Mouse (Mus musculus) hindbrain, postnatal 0 days (tissue): ENCODE results near the gene Ndufa8. TPM values are rescaled to one million over a fixed set of nuclear protein-coding genes. Genes with fewer than 3 reads are reported as not detected.

Experiments
- ATAC-seq: fragments of 200-750 bp; cut with Nextera tagmentation; 2 replicates; pipeline ENCODE4 v1.8.0; 2017; ENCODE audit warnings: mild to moderate bottlenecking, moderate TSS enrichment, moderate library complexity
- DNase-seq: peaks from one replicate; pipeline ENCODE4 v3.0.0-alpha.2; 2015; ENCODE audit warnings: low spot score
- H3K27ac ChIP-seq: fragments of 300-500 bp; sonication (generic); 2 replicates; pipeline ENCODE4 v1.5.1; 2014; ENCODE audit warnings: mild to moderate bottlenecking
- H3K27me3 ChIP-seq: fragments of 300-500 bp; sonication (generic); 2 replicates; pipeline ENCODE4 v1.6.1; 2014; ENCODE audit warnings: low read length, mixed read lengths; ENCODE audit not compliant: insufficient read depth
- H3K36me3 ChIP-seq: fragments of 300-500 bp; sonication (generic); 2 replicates; pipeline ENCODE4 v1.6.1; 2014; ENCODE audit warnings: low read length, mixed read lengths; ENCODE audit not compliant: insufficient read depth
- H3K4me1 ChIP-seq: fragments of 300-500 bp; sonication (generic); 2 replicates; pipeline ENCODE4 v1.6.1; 2014; ENCODE audit warnings: antibody characterized with exemption, low read length, mixed read lengths; ENCODE audit not compliant: insufficient read depth
- H3K4me2 ChIP-seq: fragments of 300-500 bp; sonication (generic); 2 replicates; pipeline ENCODE4 v1.6.1; 2014; ENCODE audit warnings: low read depth, mild to moderate bottlenecking, low read length, moderate library complexity, mixed read lengths
- H3K4me3 ChIP-seq: fragments of 300-500 bp; sonication (generic); 2 replicates; pipeline ENCODE4 v1.5.1; 2014; ENCODE audit warnings: low read length
- H3K9ac ChIP-seq: fragments of 300-500 bp; sonication (generic); replicated peaks from 2 replicates; pipeline ENCODE4 v1.6.1; 2014; ENCODE audit warnings: mild to moderate bottlenecking, low read length, moderate library complexity, mixed read lengths
- H3K9me3 ChIP-seq: fragments of 300-500 bp; sonication (generic); 2 replicates; pipeline ENCODE4 v1.6.1; 2016; ENCODE audit warnings: low read length, mixed read lengths
- CTCF ChIP-seq: IDR thresholded peaks from 2 replicates; pipeline ENCODE4 v1.5.1; 2016; ENCODE audit warnings: antibody characterized with exemption, control low read depth, low read depth
- WGBS: fragments of 180-500 bp; shearing (Covaris S2); extraction: QIAGEN DNeasy Blood & Tissue Kit; methylation state at CpG from one replicate; pipeline ENCODE4 v1.1.7; 2014; 5-methylcytosine and 5-hydroxymethylcytosine counted together
- polyA plus RNA-seq: library from polyadenylated mRNA; unstranded; fragments of >200 nt; fragmentation: Nextera tagmentation; extraction: Ambion mirVana; gene quantifications from 2 replicates; pipeline ENCODE4 v1.2.1, GENCODE M21; 2015
- total RNA-seq: library from RNA; depleted of rRNA; stranded (reverse); fragments of >200 nt; gene quantifications from 2 replicates; pipeline ENCODE4 v1.2.3, GENCODE M21; 2014; rRNA removed

The Ndufa8 gene
- total RNA-seq (85.4 and 110 TPM in 2 replicates), polyA plus RNA-seq (350 and 376 TPM in 2 replicates)

DNA sequence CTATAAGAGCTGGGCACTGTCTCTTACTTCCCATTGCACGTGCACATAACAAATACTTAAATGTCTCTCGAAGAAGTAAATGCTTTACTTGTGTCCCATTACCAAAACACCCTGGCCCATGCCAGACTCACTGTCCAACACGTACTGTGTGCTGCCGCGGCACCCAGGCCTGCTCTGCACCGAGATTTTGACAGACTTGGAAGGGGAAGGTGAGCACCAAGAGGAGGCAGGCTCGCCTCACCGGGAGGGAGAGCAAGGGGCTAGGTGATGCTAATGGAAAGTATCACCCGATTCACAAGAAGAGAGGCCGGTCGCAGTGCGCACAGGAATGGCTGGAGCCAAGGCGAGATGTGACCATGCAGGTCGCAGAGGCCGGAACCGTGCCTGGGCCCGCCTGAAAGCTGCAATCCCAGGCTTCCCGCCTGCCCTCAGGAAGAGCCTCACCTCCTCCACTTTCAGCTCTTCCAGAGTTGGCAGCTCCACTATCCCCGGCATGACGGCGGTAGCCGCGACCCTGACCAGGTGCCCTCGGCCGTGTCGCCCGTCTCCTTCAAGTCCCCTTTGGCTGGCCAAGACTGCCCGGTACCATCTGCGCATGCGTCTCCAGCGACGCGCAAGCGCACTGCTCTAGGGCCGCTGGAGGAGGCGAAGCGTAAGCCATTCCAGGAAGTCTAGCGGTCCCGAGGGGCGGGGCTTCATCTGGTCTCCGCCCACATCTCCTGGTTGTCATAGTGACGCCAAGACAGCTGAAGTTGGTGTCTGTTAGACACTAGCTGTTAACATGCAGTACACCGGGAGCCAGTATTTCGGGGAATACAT lies at the start of gene Ndufa8, which contains the start of gene Morn5:
TSS of gene Ndufa8 (minus strand) at position 659 of the 819 bp plus-strand sequence.
TSS of gene Morn5 (plus strand) at position 711 of the 819 bp plus-strand sequence.
- Histone ChIP-seq H3K4me1 (peaks cover 8% of the 10 kb centered on the region), H3K4me3 (peak within 1 kb of the TSS; percentile 54), H3K9ac (peak within 1 kb of the TSS; percentile 69), H3K4me2 (peak within 1 kb of the TSS; percentile 75), H3K27ac (peak within 1 kb of the TSS; percentile 68; the same call in 1 of the 2 replicates), H3K36me3 (no peaks in the 10 kb centered on the region), H3K27me3 (no peaks in the 10 kb centered on the region), H3K9me3 (no peaks in the 10 kb centered on the region)
- ATAC-seq (peak; percentile 98), DNase-seq (peak; percentile 99)
- no peak for TF ChIP-seq CTCF
- WGBS = under 1% methylated on average over 44 of the region's 44 CpGs

DNA sequence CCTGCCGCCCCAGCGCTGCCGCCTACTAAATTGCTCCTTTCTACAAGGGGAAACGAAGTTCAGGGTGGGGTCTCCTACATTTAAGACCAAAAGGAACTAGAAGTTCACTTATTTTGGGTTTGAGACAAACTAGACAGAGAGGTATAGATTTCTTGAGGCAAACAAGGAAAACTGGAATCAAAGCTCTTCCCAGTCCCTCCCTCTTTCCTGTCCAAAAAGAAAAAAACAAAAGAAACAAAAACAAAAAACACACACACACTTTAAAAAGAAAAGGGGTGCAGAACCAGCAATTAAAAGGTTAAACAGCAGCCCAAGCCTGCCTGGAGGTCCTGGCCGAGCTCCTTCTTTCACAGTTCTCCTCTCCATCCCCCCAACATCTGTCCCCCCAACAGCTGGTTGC lies 48.8 kb upstream of the Ndufa8 start:
- Histone ChIP-seq H3K9ac (no peak overlapping the region), H3K4me2 (no peak overlapping the region), H3K4me1 (no peaks in the 10 kb centered on the region; the same call in 1 of the 2 replicates), H3K36me3 (no peaks in the 10 kb centered on the region), H3K4me3 (no peak overlapping the region), H3K27me3 (peaks cover 92% of the 10 kb centered on the region), H3K27ac (no peak overlapping the region), H3K9me3 (no peaks in the 10 kb centered on the region)
- ATAC-seq = no peak
- no peak for TF ChIP-seq CTCF
- no peak for DNase-seq
- WGBS = 7% methylated on average over 5 of the region's 5 CpGs

DNA sequence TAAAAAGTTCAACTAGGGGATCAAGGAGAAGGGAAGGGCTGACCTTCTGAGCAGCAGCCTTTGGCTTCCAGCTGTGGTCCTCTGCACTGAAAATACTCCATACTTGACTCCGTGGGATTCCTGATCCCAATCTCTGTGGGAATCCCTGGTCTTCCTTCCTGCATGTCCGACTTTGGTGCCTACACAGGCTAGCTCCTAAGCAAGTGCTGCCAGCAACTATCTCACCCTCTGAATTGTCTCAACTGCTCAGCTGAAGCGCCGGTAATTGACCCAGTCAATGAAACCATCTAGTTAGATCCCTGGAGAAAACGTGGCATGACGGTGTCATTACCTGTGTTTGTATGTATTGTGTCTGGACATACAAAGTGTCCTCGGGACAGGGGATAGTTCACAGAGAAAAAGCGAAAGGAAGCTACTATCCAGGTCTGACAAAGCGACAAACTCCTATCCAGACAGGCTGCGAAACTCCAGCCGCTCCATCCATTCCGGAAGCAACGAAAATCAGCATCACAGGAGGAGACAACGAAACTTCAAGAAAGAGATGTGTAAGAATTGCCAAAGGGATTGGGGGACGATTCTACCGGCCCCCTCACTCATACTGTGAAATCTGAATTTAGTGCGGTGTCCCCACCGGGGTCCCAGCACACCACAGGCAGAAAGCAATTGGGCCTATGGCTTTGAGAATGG lies 48.1 kb upstream of the Ndufa8 start:
- DNase-seq (no peak), ATAC-seq (no peak)
- Histone ChIP-seq H3K4me3 (no peak overlapping the region), H3K4me1 (no peaks in the 10 kb centered on the region; the same call in 1 of the 2 replicates), H3K27ac (no peak overlapping the region), H3K9ac (no peak overlapping the region), H3K9me3 (no peaks in the 10 kb centered on the region), H3K36me3 (no peaks in the 10 kb centered on the region), H3K27me3 (peaks cover 94% of the 10 kb centered on the region), H3K4me2 (no peak overlapping the region)
- 5% methylated on average over 18 of the region's 18 CpGs for WGBS
- TF ChIP-seq CTCF = no peak

DNA sequence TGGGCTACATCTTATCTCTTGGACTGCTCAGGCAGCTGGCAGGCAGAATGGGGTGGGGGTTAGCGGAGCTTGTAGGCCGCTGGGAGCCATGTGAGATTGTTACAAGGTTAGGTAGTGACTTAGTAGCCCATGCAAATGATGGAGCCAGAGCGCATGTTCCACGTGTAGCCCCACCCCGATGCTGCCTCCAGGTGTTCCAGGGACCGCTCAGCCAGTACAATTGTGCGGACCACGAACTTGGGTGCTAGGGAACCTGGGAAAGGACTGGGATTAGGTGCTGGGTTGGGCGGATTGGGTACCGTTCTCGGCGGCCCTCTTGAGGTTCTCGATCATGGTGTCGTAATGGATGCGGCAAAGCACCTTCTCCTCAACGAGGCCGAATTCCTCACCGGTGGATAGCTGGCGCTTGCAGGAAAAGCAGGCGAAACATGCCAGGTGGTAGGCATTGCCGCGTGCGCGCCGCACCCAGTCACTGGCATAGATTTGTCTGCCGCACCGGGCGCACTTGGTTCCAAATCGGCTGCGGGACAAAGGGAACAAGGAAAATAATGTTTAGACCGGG lies 44.8 kb upstream of the Ndufa8 start:
- no peaks in the 10 kb centered on the region for H3K9me3 ChIP-seq
- H3K36me3 ChIP-seq = no peaks in the 10 kb centered on the region
- peaks cover 94% of the 10 kb centered on the region for H3K27me3 ChIP-seq
- no peak overlapping the region for H3K9ac ChIP-seq
- TF ChIP-seq CTCF = no peak
- DNase-seq (no peak), ATAC-seq (no peak)
- peak overlapping the region; percentile 7; the same call in 1 of the 2 replicates for H3K4me3 ChIP-seq
- 5% methylated on average over 31 of the region's 31 CpGs for WGBS
- peaks cover 8% of the 10 kb centered on the region for H3K4me1 ChIP-seq
- no peak overlapping the region for H3K27ac ChIP-seq
- H3K4me2 ChIP-seq = no peak overlapping the region

DNA sequence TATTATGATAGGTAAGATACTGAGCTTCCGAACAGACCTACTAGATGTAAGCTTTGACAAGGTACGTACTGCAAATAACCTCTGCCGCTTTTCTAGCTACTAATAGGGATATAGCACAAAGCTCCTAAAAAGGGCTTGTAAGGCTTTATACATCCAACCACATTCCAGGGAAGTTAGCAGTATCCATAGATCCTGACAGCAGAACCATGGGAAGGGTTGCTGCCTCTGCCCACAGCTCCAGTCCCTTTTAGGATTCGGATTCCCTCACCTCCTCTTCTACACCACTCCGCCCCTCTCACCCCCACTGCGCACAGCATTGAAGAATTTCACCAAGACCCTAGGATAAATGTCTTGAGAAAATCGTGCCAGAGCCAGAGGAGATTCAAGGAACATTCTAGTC lies 44.1 kb upstream of the Ndufa8 start:
- Histone ChIP-seq H3K4me3 (no peak overlapping the region), H3K4me1 (peaks cover 8% of the 10 kb centered on the region), H3K27ac (no peak overlapping the region), H3K36me3 (no peaks in the 10 kb centered on the region), H3K4me2 (no peak overlapping the region), H3K9me3 (no peaks in the 10 kb centered on the region), H3K9ac (no peak overlapping the region), H3K27me3 (peaks cover 87% of the 10 kb centered on the region)
- ATAC-seq = no peak
- 17% methylated on average over 7 of the region's 7 CpGs for WGBS
- no peak for TF ChIP-seq CTCF
- DNase-seq = no peak

DNA sequence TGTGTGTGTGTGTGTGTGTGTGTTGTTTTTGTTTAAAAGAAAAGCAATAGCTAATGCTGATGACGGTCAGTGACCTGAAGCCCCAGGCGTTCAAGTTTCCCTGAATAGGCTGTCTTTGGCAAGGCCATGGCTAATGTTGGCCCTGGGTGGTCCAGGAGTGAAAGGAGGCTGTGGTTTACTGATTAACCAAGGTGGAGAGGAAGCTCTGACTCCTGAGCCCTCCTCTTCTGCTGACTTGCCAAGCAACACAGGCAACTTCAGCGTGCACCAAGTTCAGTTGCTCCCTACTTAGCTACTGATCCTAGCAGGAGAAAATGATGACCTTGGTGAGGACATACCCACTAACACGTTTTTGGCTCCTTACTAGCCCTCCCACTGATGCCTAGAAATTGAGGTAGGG lies 43.5 kb upstream of the Ndufa8 start:
- no peak overlapping the region for H3K4me2 ChIP-seq
- DNase-seq (no peak), ATAC-seq (no peak)
- no peak for TF ChIP-seq CTCF
- H3K4me1 ChIP-seq = peaks cover 8% of the 10 kb centered on the region
- no peak overlapping the region for H3K27ac ChIP-seq
- H3K9ac ChIP-seq = no peak overlapping the region
- no peaks in the 10 kb centered on the region for H3K9me3 ChIP-seq
- H3K36me3 ChIP-seq = no peaks in the 10 kb centered on the region
- 3% methylated on average over 4 of the region's 4 CpGs for WGBS
- no peak overlapping the region for H3K4me3 ChIP-seq
- H3K27me3 ChIP-seq = peaks cover 82% of the 10 kb centered on the region
